Mouse (Mus musculus) MEL (cell line): ENCODE measurements around the gene Kifc5b.
"Not testable (repeated sequence)": the region's sequence is repeated elsewhere in the genome, so short reads cannot be mapped to it uniquely, and the experiment has no call there.

ENCODE experiments used
- CHD2 ChIP-seq: IDR thresholded peaks from 2 replicates; pipeline ENCODE4 v1.6.1; 2011; ENCODE audit warnings: low read length, improper control_type of control experiment
- CTCF ChIP-seq, 3 experiments: IDR thresholded peaks in 2 of 3; conservative IDR thresholded peaks in 1 of 3; 2 replicates each; pipeline ENCODE4 v1.5.1; 2011 to 2012; ENCODE audit warnings: low read length in 3 of 3, low read depth in 2 of 3, mild to moderate bottlenecking in 2 of 3, improper control_type of control experiment in 1 of 3, inconsistent platforms in 1 of 3, mixed read lengths in 1 of 3, moderate library complexity in 1 of 3; ENCODE audit not compliant: control insufficient read depth in 1 of 3, insufficient read depth in 1 of 3, poor library complexity in 1 of 3, severe bottlenecking in 1 of 3
- GATA1 ChIP-seq: IDR thresholded peaks from 2 replicates; pipeline ENCODE4 v1.6.1; 2011; ENCODE audit warnings: low read depth, low read length, improper control_type of control experiment
- POLR2A ChIP-seq, 2 experiments: IDR thresholded peaks; 2 replicates each; pipeline ENCODE4 v1.6.1; 2011 to 2012; ENCODE audit warnings: low read length in 2 of 2, mild to moderate bottlenecking in 2 of 2, control low read depth in 1 of 2, improper control_type of control experiment in 1 of 2, low read depth in 1 of 2, moderate library complexity in 1 of 2; ENCODE audit not compliant: control insufficient read depth in 1 of 2, insufficient read depth in 1 of 2, poor library complexity in 1 of 2

DNA sequence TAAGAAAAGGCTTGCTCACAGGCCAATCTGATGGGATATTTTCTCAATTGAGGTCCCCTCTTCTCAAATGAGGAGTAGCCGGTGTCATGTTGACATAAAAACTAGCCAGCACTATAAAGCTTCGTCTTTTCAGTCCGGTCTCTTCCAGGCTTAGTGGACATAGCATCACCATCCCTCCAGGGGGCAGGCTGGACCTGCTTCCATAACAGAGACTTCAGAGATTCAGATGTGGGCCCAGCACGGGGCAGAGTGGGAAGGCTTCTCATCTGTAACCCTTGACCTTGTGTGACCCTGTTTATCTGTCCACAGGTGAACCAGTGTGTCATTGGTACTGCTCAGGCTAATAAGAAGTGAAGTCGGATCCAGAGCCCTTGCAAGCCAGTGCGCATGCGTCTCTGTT lies 14.9 kb downstream of the Kifc5b start:
- TF ChIP-seq POLR2A (IDR thresholded peaks at IDR 0.05; ENCODE audit: control insufficient read depth in 1 of 2, insufficient read depth in 1 of 2, low read depth in 1 of 2, low read length in 2 of 2, poor library complexity in 1 of 2); GATA1; CHD2: not testable (repeated sequence)
- peak; percentile 10 to 37 (median 16); a peak in 3 of 6 replicates for TF ChIP-seq CTCF (IDR thresholded peaks at IDR 0.05 in 2 of 3, conservative IDR thresholded peaks at IDR 0.05 in 1 of 3; ENCODE audit: control insufficient read depth in 1 of 3, insufficient read depth in 1 of 3, low read depth in 2 of 3, low read length in 3 of 3, poor library complexity in 1 of 3, severe bottlenecking in 1 of 3)
